Mouse (Mus musculus) heart, embryonic 11.5 days (tissue): ENCODE results near the gene Tmc1. TPM values are rescaled to one million over a fixed set of nuclear protein-coding genes. Genes with fewer than 3 reads are reported as not detected.

ENCODE experiments used
- ATAC-seq: fragments of 200-750 bp; cut with Nextera tagmentation; replicated peaks from 2 replicates; pipeline ENCODE4 v1.8.0; 2017; ENCODE audit warnings: moderate library complexity; ENCODE audit not compliant: insufficient number of reproducible peaks, low FRiP score, low TSS enrichment
- H3K27ac ChIP-seq: fragments of 300-500 bp; sonication (generic); 2 replicates; pipeline ENCODE4 v1.5.1; 2014; ENCODE audit warnings: mild to moderate bottlenecking, low read depth, low read length
- H3K27me3 ChIP-seq: fragments of 300-500 bp; sonication (generic); 2 replicates; pipeline ENCODE4 v1.6.1; 2014; ENCODE audit warnings: mild to moderate bottlenecking, low read length, mixed read lengths; ENCODE audit not compliant: control insufficient read depth, insufficient read depth
- H3K36me3 ChIP-seq: fragments of 300-500 bp; sonication (generic); 2 replicates; pipeline ENCODE4 v1.6.1; 2014; ENCODE audit warnings: mild to moderate bottlenecking, low read length, moderate library complexity, mixed read lengths; ENCODE audit not compliant: control insufficient read depth, insufficient read depth
- H3K4me1 ChIP-seq: fragments of 300-500 bp; sonication (generic); 2 replicates; pipeline ENCODE4 v1.6.1; 2014; ENCODE audit warnings: low read length; ENCODE audit not compliant: control insufficient read depth, insufficient read depth
- H3K4me2 ChIP-seq: fragments of 300-500 bp; sonication (generic); 2 replicates; pipeline ENCODE4 v1.6.1; 2014; ENCODE audit warnings: mild to moderate bottlenecking, moderate library complexity
- H3K4me3 ChIP-seq: fragments of 300-500 bp; sonication (generic); 2 replicates; pipeline ENCODE4 v1.5.1; 2014; ENCODE audit warnings: low read depth, low read length
- H3K9ac ChIP-seq: fragments of 300-500 bp; sonication (generic); 2 replicates; pipeline ENCODE4 v1.6.1; 2014; ENCODE audit warnings: mild to moderate bottlenecking, low read depth, low read length, moderate library complexity
- H3K9me3 ChIP-seq: fragments of 300-500 bp; sonication (generic); replicated peaks from 2 replicates; pipeline ENCODE4 v1.6.1; 2016; ENCODE audit warnings: low read length; ENCODE audit not compliant: control insufficient read depth
- WGBS: fragments of 180-500 bp; shearing (Covaris S2); extraction: QIAGEN DNeasy Blood & Tissue Kit; methylation state at CpG from one replicate; pipeline ENCODE4 v1.1.7; 2014; ENCODE audit not compliant: insufficient replicate concordance; 5-methylcytosine and 5-hydroxymethylcytosine counted together
- polyA plus RNA-seq: library from polyadenylated mRNA; unstranded; fragments of >200 nt; fragmentation: Nextera tagmentation; extraction: Ambion mirVana; gene quantifications from 2 replicates; pipeline ENCODE4 v1.2.1, GENCODE M21; 2014

Tmc1 gene
- polyA plus RNA-seq, 1 experiment from 2014 or later, result 0.16 TPM

- no peak overlapping the region for H3K4me2 ChIP-seq
- WGBS, result 75% methylated on average over 3 of the region's 3 CpGs
- H3K27ac ChIP-seq, result no peak overlapping the region
- no peaks in the 10 kb centered on the region for H3K9me3 ChIP-seq
- H3K9ac ChIP-seq, result no peak overlapping the region
- H3K4me3 ChIP-seq, result no peak overlapping the region
- no peaks in the 10 kb centered on the region for H3K36me3 ChIP-seq
- ATAC-seq, result no peak
- H3K27me3 ChIP-seq, result no peaks in the 10 kb centered on the region
- H3K4me1 ChIP-seq, result no peaks in the 10 kb centered on the region
Observed at GRCm38 (mm10) chr19:20847476-20848073, 106.4 kb downstream of the Tmc1 start.

GRCm38 (mm10) chr19:20837422-20837821 is 116.6 kb downstream of the Tmc1 start:
- ATAC-seq, result no peak
- 74% methylated on average over 2 of the region's 2 CpGs for WGBS
- Histone ChIP-seq H3K9ac (no peak overlapping the region), H3K36me3 (no peaks in the 10 kb centered on the region), H3K27ac (no peak overlapping the region), H3K9me3 (no peaks in the 10 kb centered on the region), H3K27me3 (no peaks in the 10 kb centered on the region), H3K4me2 (no peak overlapping the region), H3K4me1 (no peaks in the 10 kb centered on the region), H3K4me3 (no peak overlapping the region)

- no peaks in the 10 kb centered on the region for H3K27me3 ChIP-seq
- no peaks in the 10 kb centered on the region for H3K4me1 ChIP-seq
- 64% methylated on average over 9 of the region's 9 CpGs for WGBS
- no peak overlapping the region for H3K27ac ChIP-seq
- ATAC-seq, result no peak
- H3K9me3 ChIP-seq, result no peaks in the 10 kb centered on the region
- no peak overlapping the region for H3K9ac ChIP-seq
- no peaks in the 10 kb centered on the region for H3K36me3 ChIP-seq
- H3K4me3 ChIP-seq, result no peak overlapping the region
- no peak overlapping the region for H3K4me2 ChIP-seq
Observed at GRCm38 (mm10) chr19:20836055-20836845, 117.8 kb downstream of the Tmc1 start.

- Histone ChIP-seq H3K9me3 (no peaks in the 10 kb centered on the region), H3K27me3 (no peaks in the 10 kb centered on the region), H3K9ac (no peak overlapping the region), H3K4me2 (no peak overlapping the region), H3K4me1 (no peaks in the 10 kb centered on the region), H3K27ac (no peak overlapping the region), H3K36me3 (no peaks in the 10 kb centered on the region), H3K4me3 (no peak overlapping the region)
- no peak for ATAC-seq
- WGBS, result 84% methylated on average over 1 of the region's 1 CpGs
Observed at GRCm38 (mm10) chr19:20834895-20835294, 119.1 kb downstream of the Tmc1 start.

GRCm38 (mm10) chr19:20799460-20799859 is 154.5 kb downstream of the Tmc1 start:
- Histone ChIP-seq H3K9me3 (no peaks in the 10 kb centered on the region), H3K27ac (no peak overlapping the region)
- ATAC-seq, result no peak

GRCm38 (mm10) chr19:20797558-20798101 is 156.4 kb downstream of the Tmc1 start:
- Histone ChIP-seq H3K36me3 (no peaks in the 10 kb centered on the region), H3K4me3 (no peak overlapping the region), H3K27ac (no peak overlapping the region), H3K27me3 (no peaks in the 10 kb centered on the region), H3K4me1 (no peaks in the 10 kb centered on the region), H3K4me2 (no peak overlapping the region), H3K9ac (no peak overlapping the region), H3K9me3 (no peaks in the 10 kb centered on the region)
- 44% methylated on average over 6 of the region's 6 CpGs for WGBS
- ATAC-seq, result no peak

More at GRCm38 (mm10) chr19:20799460-20799859, 154.5 kb downstream of the Tmc1 start:
- Histone ChIP-seq H3K36me3 (no peaks in the 10 kb centered on the region), H3K27me3 (no peaks in the 10 kb centered on the region), H3K4me2 (no peak overlapping the region), H3K4me3 (no peak overlapping the region), H3K9ac (no peak overlapping the region), H3K4me1 (no peaks in the 10 kb centered on the region)

- no peaks in the 10 kb centered on the region for H3K9me3 ChIP-seq
Observed at GRCm38 (mm10) chr19:20796001-20796400, 158.0 kb downstream of the Tmc1 start.

GRCm38 (mm10) chr19:20794999-20795398 is 159.0 kb downstream of the Tmc1 start:
- no peaks in the 10 kb centered on the region for H3K9me3 ChIP-seq
- H3K36me3 ChIP-seq, result no peaks in the 10 kb centered on the region
- no peak overlapping the region for H3K4me2 ChIP-seq
- ATAC-seq, result no peak
- H3K27ac ChIP-seq, result no peak overlapping the region
- H3K27me3 ChIP-seq, result no peaks in the 10 kb centered on the region
- no peak overlapping the region for H3K4me3 ChIP-seq
- 87% methylated on average over 3 of the region's 3 CpGs for WGBS
- no peak overlapping the region for H3K9ac ChIP-seq
- H3K4me1 ChIP-seq, result no peaks in the 10 kb centered on the region

More at GRCm38 (mm10) chr19:20796001-20796400, 158.0 kb downstream of the Tmc1 start:
- Histone ChIP-seq H3K4me1 (no peaks in the 10 kb centered on the region), H3K27me3 (no peaks in the 10 kb centered on the region), H3K27ac (no peak overlapping the region), H3K4me2 (no peak overlapping the region), H3K4me3 (no peak overlapping the region), H3K36me3 (no peaks in the 10 kb centered on the region), H3K9ac (no peak overlapping the region)
- WGBS, result 63% methylated on average over 4 of the region's 4 CpGs
- ATAC-seq, result no peak
